In the genomic region with DNA sequence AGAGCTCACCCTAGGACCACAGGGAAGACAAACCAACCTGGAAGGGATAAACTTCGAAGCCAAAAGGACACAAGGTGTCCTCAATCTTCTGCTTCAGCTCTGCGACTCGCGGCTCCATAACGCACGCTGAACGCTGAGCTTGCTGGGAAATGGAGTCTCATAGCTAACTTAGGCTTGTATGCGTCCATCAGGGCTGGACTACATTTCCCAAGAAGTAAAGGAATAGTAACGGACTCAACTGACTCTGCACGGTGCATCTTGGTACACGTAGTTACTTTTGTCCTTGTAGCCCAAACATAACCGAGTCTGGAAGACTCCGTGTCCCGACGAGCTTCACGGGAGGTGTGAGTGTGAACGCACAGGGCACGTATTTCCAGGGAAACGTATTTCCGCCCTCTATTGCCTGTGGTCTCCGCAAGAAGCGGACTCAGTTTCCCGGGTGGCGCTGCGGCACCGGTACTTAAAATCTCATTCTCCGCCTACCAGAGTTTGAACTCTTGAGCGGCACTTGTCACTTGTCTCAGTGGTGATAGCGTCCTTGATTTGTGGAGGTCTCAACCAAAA, we compare ENCODE assay signal across 8 mouse cellular contexts. TPM values are rescaled to one million over a fixed set of nuclear protein-coding genes. Genes with fewer than 3 reads are reported as not detected.
DNase-seq lines count a peak whose midpoint lies in the region; ATAC-seq lines count a peak whose summit lies in the region.

A gene (minus strand): TSS at position 206 of the 564 bp plus-strand sequence.
A gene (plus strand): TSS at position 309 of the 564 bp plus-strand sequence.

- peak within 1 kb of the TSS; percentile 74 for H3K4me3 ChIP-seq in heart, embryonic 10.5 days
- H3K4me3 ChIP-seq in kidney, embryonic 15.5 days (replicated peaks), result peak within 1 kb of the TSS; percentile 58

- WGBS in heart, embryonic 10.5 days, result under 1% methylated on average over 29 of the region's 29 CpGs
- WGBS in kidney, embryonic 15.5 days, result under 1% methylated on average over 29 of the region's 29 CpGs

- no peaks in the 10 kb centered on the region for H3K27me3 ChIP-seq in heart, embryonic 10.5 days (ENCODE audit: insufficient read depth, poor library complexity, severe bottlenecking)
- no peaks in the 10 kb centered on the region for H3K27me3 ChIP-seq in kidney, embryonic 15.5 days

- peak within 1 kb of the TSS; percentile 90 for H3K27ac ChIP-seq in heart, embryonic 10.5 days
- 0 out of 2 replicates have a peak within 1 kb of the TSS, but pooled peaks have one; percentile 28 for H3K27ac ChIP-seq in kidney, embryonic 15.5 days

- H3K4me2 ChIP-seq in kidney, embryonic 15.5 days, result peak within 1 kb of the TSS; percentile 72

- peak; percentile 75 to 80 for DNase-seq in B cell, adult 2 months
- peak; percentile 100 for DNase-seq in brain, adult 2 months (ENCODE audit: low read depth, low spot score)
- DNase-seq in heart, embryonic 10.5 days (ENCODE audit: low spot score), result peak; percentile 99
- peak; percentile 90 for DNase-seq in liver
- DNase-seq in spleen, postnatal 4 days (ENCODE audit: low spot score in 2 of 2), result peak; percentile 83 to 88

- peak within 1 kb of the TSS; percentile 52 for H3K9ac ChIP-seq in kidney, embryonic 15.5 days

- H3K4me1 ChIP-seq in heart, embryonic 10.5 days, result peaks cover 18% of the 10 kb centered on the region
- H3K4me1 ChIP-seq in kidney, embryonic 15.5 days, result peaks cover 19% of the 10 kb centered on the region

- H3K9me3 ChIP-seq in heart, embryonic 10.5 days, result no peaks in the 10 kb centered on the region
- no peaks in the 10 kb centered on the region for H3K9me3 ChIP-seq in kidney, embryonic 15.5 days (replicated peaks)

- H3K36me3 ChIP-seq in heart, embryonic 10.5 days, result peaks cover 21% of the 10 kb centered on the region
- H3K36me3 ChIP-seq in kidney, embryonic 15.5 days, result peaks cover 18% of the 10 kb centered on the region

- peak; percentile 97 for ATAC-seq in erythroblast, adult 5-6 weeks (replicated peaks; ENCODE audit: low FRiP score, poor library complexity, severe bottlenecking)
- ATAC-seq in kidney, embryonic 15.5 days (replicated peaks; ENCODE audit: low FRiP score), result peak; percentile 98
- peak; percentile 97 for ATAC-seq in monocyte, adult 5-6 weeks (replicated peaks; ENCODE audit: insufficient number of reproducible peaks, low FRiP score, low TSS enrichment, poor library complexity, severe bottlenecking)

RNA-seq across cellular contexts. Expression of the first gene that starts in this region (rescaled TPM):
- total RNA-seq in erythroblast, adult 5-6 weeks (2015; ENCODE audit: low replicate concordance), result 4.2 and 4.4 TPM in 2 replicates
- total RNA-seq in erythroblast, adult 5-6 weeks (2017; ENCODE audit: low replicate concordance), result 1.8 and 5.4 TPM in 2 replicates
- polyA plus RNA-seq in heart, embryonic 10.5 days (2016; fragmentation: Nextera tagmentation; extraction: Ambion mirVana), result 33.6 and 37.0 TPM in 2 replicates
- polyA plus RNA-seq in kidney, embryonic 15.5 days (2015; fragmentation: Nextera tagmentation; extraction: Ambion mirVana), result 27.2 and 27.9 TPM in 2 replicates
- 1.6 to 3.3 TPM (median 2.4 TPM) in 3 replicates for total RNA-seq in monocyte, adult 5-6 weeks (2017)

RNA-seq across cellular contexts. Expression of the second gene that starts in this region (rescaled TPM):
- 6.5 and 7.3 TPM in 2 replicates for total RNA-seq in erythroblast, adult 5-6 weeks (2015; ENCODE audit: low replicate concordance)
- 3.3 and 10.5 TPM in 2 replicates for total RNA-seq in erythroblast, adult 5-6 weeks (2017; ENCODE audit: low replicate concordance)
- polyA plus RNA-seq in heart, embryonic 10.5 days (2016; fragmentation: Nextera tagmentation; extraction: Ambion mirVana), result 21.2 and 23.2 TPM in 2 replicates
- 30.3 and 31.7 TPM in 2 replicates for polyA plus RNA-seq in kidney, embryonic 15.5 days (2015; fragmentation: Nextera tagmentation; extraction: Ambion mirVana)
- total RNA-seq in monocyte, adult 5-6 weeks (2017), result 4.7 to 14.7 TPM (median 10.7 TPM) in 3 replicates

Comparison
In these comparisons a context has a peak if more than half of its experiments do, and no peak if none do; other contexts are left out.
1. Peak in every context shown above with its lines: DNase-seq, ATAC-seq, H3K4me3 ChIP-seq and H3K27ac ChIP-seq.